In the genomic region with DNA sequence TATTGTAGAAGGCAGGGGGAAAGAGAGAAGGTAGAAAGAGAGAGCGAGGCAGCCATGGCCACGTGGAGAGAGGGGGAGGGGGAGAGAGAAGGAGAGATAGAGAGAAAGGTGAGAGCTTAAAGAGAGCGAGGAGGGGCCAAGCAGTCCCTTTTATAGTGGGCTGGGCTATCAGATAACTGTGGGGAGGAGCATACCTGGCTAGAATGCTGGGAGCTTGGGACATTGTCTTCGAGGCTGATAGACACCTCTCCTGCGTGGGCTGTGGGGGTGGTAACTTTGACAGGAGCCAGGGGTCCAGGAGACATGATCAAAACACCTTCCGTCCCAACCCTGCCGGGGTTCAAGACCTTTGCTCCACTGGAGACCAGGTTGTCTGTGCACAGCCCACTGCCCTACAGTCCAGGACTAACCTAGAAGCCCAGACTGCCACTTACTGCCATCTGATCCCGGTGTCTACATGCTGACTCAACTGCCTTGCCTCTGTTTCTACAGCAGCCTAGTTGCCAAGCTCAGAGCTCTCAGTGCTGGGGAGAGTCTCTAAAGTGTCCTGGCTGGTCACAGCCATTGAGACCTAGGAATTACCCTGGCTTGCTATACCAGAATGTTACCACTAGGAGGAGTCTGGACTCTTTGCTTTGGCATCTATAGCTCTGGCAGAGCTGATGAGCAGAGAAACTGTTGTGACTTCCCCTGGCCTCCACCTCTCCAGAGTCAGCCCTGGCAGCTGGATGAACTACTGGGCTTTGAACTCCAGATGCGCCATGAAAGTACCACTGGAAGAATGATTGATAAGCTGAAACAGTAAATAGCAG, we compare ENCODE assay signal across 8 mouse cellular contexts.
DNase-seq lines count a peak whose midpoint lies in the region; ATAC-seq lines count a peak whose summit lies in the region.

No protein-coding gene starts in this region.

- no peak overlapping the region for H3K27ac ChIP-seq in forebrain, embryonic 16.5 days (ENCODE audit: low read length)
- no peak overlapping the region for H3K27ac ChIP-seq in hindbrain, embryonic 15.5 days (replicated peaks)

- no peaks in the 10 kb centered on the region for H3K36me3 ChIP-seq in forebrain, embryonic 16.5 days (ENCODE audit: control insufficient read depth, insufficient read depth)
- H3K36me3 ChIP-seq in hindbrain, embryonic 15.5 days = no peaks in the 10 kb centered on the region

- H3K4me1 ChIP-seq in forebrain, embryonic 16.5 days (replicated peaks; ENCODE audit: control insufficient read depth, insufficient read depth, low read length) = peaks cover 9% of the 10 kb centered on the region; the same call in 1 of the 2 replicates
- H3K4me1 ChIP-seq in hindbrain, embryonic 15.5 days (replicated peaks) = peaks cover 6% of the 10 kb centered on the region; the same call in 1 of the 2 replicates

- ATAC-seq in forebrain, embryonic 16.5 days = peak; percentile 66
- peak; percentile 77 for ATAC-seq in hindbrain, embryonic 15.5 days (ENCODE audit: low FRiP score, low read depth)

- H3K27me3 ChIP-seq in forebrain, embryonic 16.5 days (replicated peaks; ENCODE audit: control insufficient read depth, insufficient read depth, low read length) = no peaks in the 10 kb centered on the region
- H3K27me3 ChIP-seq in hindbrain, embryonic 15.5 days = no peaks in the 10 kb centered on the region

- no peak overlapping the region for H3K4me3 ChIP-seq in forebrain, embryonic 16.5 days (replicated peaks; ENCODE audit: low read length)
- H3K4me3 ChIP-seq in hindbrain, embryonic 15.5 days = no peak overlapping the region

- no peak overlapping the region for H3K9ac ChIP-seq in forebrain, embryonic 16.5 days (replicated peaks; ENCODE audit: low read depth, low read length)
- H3K9ac ChIP-seq in hindbrain, embryonic 15.5 days = no peak overlapping the region

- WGBS in forebrain, embryonic 16.5 days = 66% methylated on average over 9 of the region's 9 CpGs
- 70% methylated on average over 9 of the region's 9 CpGs for WGBS in hindbrain, embryonic 15.5 days

- no peaks in the 10 kb centered on the region for H3K9me3 ChIP-seq in forebrain, embryonic 16.5 days (ENCODE audit: control insufficient read depth, low read length)
- H3K9me3 ChIP-seq in hindbrain, embryonic 15.5 days = no peaks in the 10 kb centered on the region

- H3K4me2 ChIP-seq in forebrain, embryonic 16.5 days (ENCODE audit: low read length) = no peak overlapping the region
- H3K4me2 ChIP-seq in hindbrain, embryonic 15.5 days = no peak overlapping the region

- DNase-seq in ovary, postnatal 14 days (ENCODE audit: low spot score) = peak; percentile 77
- no peak for DNase-seq in ovary, postnatal 36 days (ENCODE audit: low spot score)
- peak; percentile 67 to 69 for DNase-seq in cerebellum, adult 18-20 months
- peak; percentile 45 to 83 for DNase-seq in layer of hippocampus, postnatal 14 days (ENCODE audit: low spot score in 2 of 2)
- peak; percentile 86 for DNase-seq in lung, postnatal 25 days (ENCODE audit: low spot score)
- DNase-seq in spleen, postnatal 10 days (ENCODE audit: low spot score in 2 of 2) = peak; percentile 24 to 43
